Mouse (Mus musculus): ENCODE results near the gene Sec11a.

GRCm38 (mm10) chr7:80947445-80948350 lies at the start of gene Sec11a:
- TF ChIP-seq CTCF (IDR thresholded peaks at IDR 0.05; ENCODE audit: low read depth): peak; percentile 21; the same call in 1 of the 2 replicates
- TF ChIP-seq EP300 (IDR thresholded peaks at IDR 0.05; ENCODE audit: low read depth): no peak
